Mouse (Mus musculus): ENCODE results near the gene Cycs. TPM values are rescaled to one million over a fixed set of nuclear protein-coding genes. Genes with fewer than 3 reads are reported as not detected.

Cycs gene
- polyA plus RNA-seq, 1 experiment from 2014 or later, result 149 TPM

DNA sequence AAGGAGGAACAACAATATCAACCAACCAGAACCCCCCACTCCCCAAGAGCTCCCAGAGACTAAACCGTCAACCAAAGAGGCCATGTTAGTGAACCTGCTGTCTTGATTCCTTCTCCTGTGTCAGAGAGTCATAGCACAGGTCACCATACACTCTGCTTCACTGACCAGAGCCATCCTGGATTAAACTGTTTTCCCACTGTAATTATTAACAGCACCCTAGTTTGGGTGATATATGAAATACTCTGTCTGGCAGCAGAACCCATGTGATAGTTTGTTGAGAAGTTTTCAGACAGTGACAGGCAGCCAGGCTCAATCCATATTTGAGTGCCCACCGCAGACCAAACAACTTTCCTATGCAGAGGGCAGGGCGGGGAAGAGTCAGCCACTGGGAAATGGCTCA lies 31.0 kb downstream of the Cycs start:
- Histone ChIP-seq H3K4me1 (peaks cover 11% of the 10 kb centered on the region; the same call in 1 of the 2 replicates), H3K4me3 (no peak overlapping the region), H3K36me3 (no peaks in the 10 kb centered on the region), H3K27me3 (ENCODE audit: insufficient read depth, poor library complexity, severe bottlenecking) (no peaks in the 10 kb centered on the region), H3K9me3 (no peaks in the 10 kb centered on the region), H3K27ac (no peak overlapping the region)
- WGBS, result 84% methylated on average over 3 of the region's 3 CpGs
- no peak for DNase-seq (ENCODE audit: low spot score)

DNA sequence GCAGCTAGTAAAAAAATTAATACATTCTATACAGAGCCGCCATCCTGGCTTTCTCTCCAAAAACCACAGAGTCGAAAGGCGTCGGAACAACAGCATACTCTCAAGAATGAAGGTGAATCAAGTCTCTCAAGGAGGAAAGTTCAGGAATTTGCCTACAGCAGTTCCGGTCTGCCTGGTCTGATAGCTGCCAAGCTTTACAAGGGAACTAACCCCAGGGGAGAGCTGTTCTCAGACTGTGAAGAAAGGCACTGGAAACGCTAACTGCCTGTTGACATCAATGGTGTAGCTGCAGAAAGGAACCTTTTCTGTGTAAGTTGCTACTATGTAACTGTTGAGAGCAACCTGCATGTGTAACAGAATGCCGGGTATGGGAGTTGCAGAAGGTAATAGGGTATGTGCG lies 34.4 kb downstream of the Cycs start:
- no peak for DNase-seq (ENCODE audit: low spot score)
- Histone ChIP-seq H3K27ac (no peak overlapping the region), H3K36me3 (no peaks in the 10 kb centered on the region), H3K27me3 (ENCODE audit: insufficient read depth, poor library complexity, severe bottlenecking) (no peaks in the 10 kb centered on the region), H3K4me1 (peaks cover 14% of the 10 kb centered on the region; the same call in 1 of the 2 replicates), H3K4me3 (no peak overlapping the region), H3K9me3 (no peaks in the 10 kb centered on the region)
- WGBS, result 74% methylated on average over 8 of the region's 8 CpGs

DNA sequence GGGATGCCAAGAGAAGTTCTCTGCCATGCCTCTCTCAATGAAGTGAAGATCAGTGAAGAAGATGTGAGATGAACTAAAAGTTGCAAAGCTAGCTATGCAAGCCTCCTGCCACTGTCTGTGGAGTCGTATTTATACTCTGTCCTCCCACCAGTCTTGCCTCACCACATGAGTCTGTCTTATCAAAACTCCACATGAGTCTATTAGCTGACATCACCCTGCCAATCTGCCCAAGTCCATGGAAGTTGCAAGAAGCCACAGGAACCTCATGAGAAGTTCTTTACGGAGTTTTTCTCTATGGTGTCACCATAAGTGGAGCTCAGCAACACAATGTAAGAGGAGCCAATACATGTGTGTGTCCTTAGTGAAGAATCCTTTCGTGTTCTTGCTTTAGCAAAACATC lies 35.3 kb downstream of the Cycs start:
- Histone ChIP-seq H3K27me3 (ENCODE audit: insufficient read depth, poor library complexity, severe bottlenecking) (peaks cover 3% of the 10 kb centered on the region; the same call in 1 of the 2 replicates), H3K27ac (no peak overlapping the region), H3K4me1 (peaks cover 9% of the 10 kb centered on the region; the same call in 1 of the 2 replicates), H3K36me3 (no peaks in the 10 kb centered on the region), H3K4me3 (no peak overlapping the region), H3K9me3 (no peaks in the 10 kb centered on the region)
- no peak for DNase-seq (ENCODE audit: low spot score)
- WGBS, result 74% methylated on average over 3 of the region's 3 CpGs

DNA sequence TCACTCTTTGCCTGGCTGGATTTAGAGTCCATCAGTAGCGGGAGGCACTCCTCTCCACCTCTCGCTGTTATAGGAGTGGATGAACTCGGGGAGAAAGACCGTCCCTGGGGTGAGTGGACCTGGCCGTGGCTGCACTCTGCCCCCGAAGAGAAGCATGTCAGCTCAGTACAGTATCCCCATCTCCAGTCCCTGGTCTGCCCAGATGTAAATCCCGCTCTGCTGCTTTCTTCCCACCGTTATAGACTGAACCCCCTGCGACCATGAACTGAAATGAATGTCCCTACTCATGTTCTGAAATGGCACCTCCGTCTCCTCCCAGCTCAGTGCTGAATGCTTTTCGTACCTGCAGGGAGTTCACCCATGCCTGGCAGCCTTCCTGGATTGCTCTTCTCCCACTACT lies 37.1 kb downstream of the Cycs start:
- peak; percentile 55 for DNase-seq (ENCODE audit: low spot score)
- Histone ChIP-seq H3K4me3 (no peak overlapping the region), H3K4me1 (peaks cover 9% of the 10 kb centered on the region; the same call in 1 of the 2 replicates), H3K27ac (peak overlapping the region; percentile 36; the same call in 1 of the 2 replicates), H3K36me3 (no peaks in the 10 kb centered on the region), H3K9me3 (no peaks in the 10 kb centered on the region), H3K27me3 (ENCODE audit: insufficient read depth, poor library complexity, severe bottlenecking) (peaks cover 3% of the 10 kb centered on the region; the same call in 1 of the 2 replicates)
- WGBS, result 84% methylated on average over 11 of the region's 11 CpGs

DNA sequence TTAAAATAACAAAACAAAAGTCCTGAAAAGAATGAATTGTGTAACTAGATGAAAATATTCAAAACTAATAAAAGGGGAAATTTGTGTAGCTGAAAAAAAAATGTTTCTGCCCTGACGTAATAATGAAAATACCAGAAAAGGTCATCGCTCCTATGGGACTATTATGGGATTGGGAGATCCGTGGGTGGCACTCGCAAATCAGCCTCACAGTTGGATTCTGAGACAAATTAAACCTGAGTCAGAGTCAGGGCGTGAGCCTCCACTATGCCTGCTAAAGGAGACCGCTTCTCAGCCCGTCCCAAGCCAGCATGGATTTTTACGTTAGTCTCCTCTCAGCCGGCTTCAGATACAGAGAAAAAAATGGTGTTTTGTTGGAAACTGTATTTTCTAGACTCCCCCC lies 38.9 kb downstream of the Cycs start:
- Histone ChIP-seq H3K9me3 (no peaks in the 10 kb centered on the region), H3K36me3 (no peaks in the 10 kb centered on the region), H3K27ac (no peak overlapping the region), H3K4me1 (peaks cover 9% of the 10 kb centered on the region; the same call in 1 of the 2 replicates), H3K27me3 (ENCODE audit: insufficient read depth, poor library complexity, severe bottlenecking) (peaks cover 3% of the 10 kb centered on the region; the same call in 1 of the 2 replicates), H3K4me3 (no peak overlapping the region)
- 75% methylated on average over 9 of the region's 9 CpGs for WGBS
- DNase-seq (ENCODE audit: low spot score), result peak; percentile 35

DNA sequence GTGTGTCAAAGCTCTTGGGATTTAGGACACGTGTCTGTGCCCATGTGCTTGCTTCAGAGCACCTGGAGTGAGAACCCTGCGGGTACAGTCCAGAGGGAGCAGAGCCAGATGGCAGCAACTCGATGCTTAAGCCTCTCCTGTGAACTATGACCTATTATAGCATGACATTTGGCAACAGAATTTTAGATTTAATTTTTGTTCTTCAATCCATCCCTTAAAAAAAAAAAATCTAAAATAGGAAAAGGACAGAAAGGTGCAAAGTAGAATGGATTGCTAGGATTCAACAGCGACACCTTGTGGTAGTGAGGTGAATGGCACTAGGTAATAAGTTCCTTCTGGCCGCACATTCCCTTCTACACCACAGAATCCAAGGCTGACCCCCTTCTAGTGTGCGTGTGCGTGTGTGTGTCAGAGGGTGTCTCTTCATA lies 39.7 kb downstream of the Cycs start:
- Histone ChIP-seq H3K9me3 (no peaks in the 10 kb centered on the region), H3K36me3 (no peaks in the 10 kb centered on the region), H3K27me3 (ENCODE audit: insufficient read depth, poor library complexity, severe bottlenecking) (peaks cover 3% of the 10 kb centered on the region; the same call in 1 of the 2 replicates), H3K27ac (no peak overlapping the region), H3K4me1 (peaks cover 6% of the 10 kb centered on the region; the same call in 1 of the 2 replicates), H3K4me3 (no peak overlapping the region)
- DNase-seq (ENCODE audit: low spot score), result no peak
- 28% methylated on average over 7 of the region's 7 CpGs for WGBS

DNA sequence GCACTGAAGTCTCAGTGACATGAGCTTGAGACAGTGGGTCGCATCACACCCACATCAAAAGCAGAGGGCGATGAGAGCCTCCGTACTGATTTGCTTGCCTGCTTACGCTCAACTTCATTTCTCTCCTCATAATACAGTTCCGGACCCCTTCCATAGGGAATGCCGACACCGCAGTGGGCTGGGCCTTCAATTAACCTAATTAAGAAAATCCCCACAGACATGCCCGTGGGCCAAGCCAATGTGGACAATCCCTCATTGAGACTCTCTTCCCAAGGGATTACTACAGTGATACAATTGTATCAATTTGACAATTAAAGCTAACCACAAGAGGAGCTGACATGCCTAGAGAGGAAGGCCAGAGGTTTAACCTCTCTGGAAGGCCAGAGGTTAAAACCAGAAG lies 40.5 kb downstream of the Cycs start:
- WGBS, result 84% methylated on average over 8 of the region's 8 CpGs
- peaks cover 3% of the 10 kb centered on the region; the same call in 1 of the 2 replicates for H3K27me3 ChIP-seq (ENCODE audit: insufficient read depth, poor library complexity, severe bottlenecking)

DNA sequence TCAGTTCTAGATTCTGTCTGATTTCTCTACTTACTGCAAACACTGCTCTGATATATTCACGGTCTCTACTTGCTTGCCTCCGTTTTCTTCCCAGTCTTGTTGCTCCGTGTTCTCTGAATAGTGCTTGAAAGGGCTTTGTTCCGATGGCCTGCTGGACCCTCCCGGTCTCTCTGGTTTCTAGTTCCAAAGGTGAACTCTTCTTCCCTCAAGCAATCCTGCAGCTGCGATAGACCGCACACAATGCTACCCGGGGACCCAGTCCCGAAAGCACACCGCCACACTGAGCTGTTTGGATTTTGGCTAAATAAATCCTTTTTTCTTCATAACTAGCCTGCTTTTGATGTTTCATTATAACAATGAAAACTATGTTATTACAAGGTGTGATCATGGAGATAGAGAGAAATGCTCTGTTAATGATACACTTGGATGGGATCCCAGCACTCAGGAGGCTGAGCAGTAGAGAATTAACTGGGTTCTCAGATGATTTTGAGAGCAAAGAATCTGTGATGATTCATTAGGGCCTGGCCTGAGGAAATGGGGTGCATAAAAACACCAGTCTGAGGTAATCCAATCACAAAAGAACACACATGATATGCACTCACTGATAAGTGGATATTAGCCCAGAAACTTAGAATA lies 42.0 kb downstream of the Cycs start:
- Histone ChIP-seq H3K27me3 (ENCODE audit: insufficient read depth, poor library complexity, severe bottlenecking) (peaks cover 3% of the 10 kb centered on the region; the same call in 1 of the 2 replicates), H3K4me1 (0 out of 2 replicates have a peak, but pooled peaks cover 3% of the 10 kb centered on the region), H3K36me3 (no peaks in the 10 kb centered on the region), H3K27ac (no peak overlapping the region), H3K4me3 (no peak overlapping the region), H3K9me3 (no peaks in the 10 kb centered on the region)
- peak; percentile 20 for DNase-seq (ENCODE audit: low spot score)
- 92% methylated on average over 10 of the region's 10 CpGs for WGBS

More for the DNA sequence above, 40.5 kb downstream of the Cycs start:
- Histone ChIP-seq H3K27ac (no peak overlapping the region), H3K36me3 (no peaks in the 10 kb centered on the region), H3K4me1 (peaks cover 6% of the 10 kb centered on the region; the same call in 1 of the 2 replicates), H3K4me3 (no peak overlapping the region), H3K9me3 (no peaks in the 10 kb centered on the region)
- DNase-seq (ENCODE audit: low spot score), result peak; percentile 73

DNA sequence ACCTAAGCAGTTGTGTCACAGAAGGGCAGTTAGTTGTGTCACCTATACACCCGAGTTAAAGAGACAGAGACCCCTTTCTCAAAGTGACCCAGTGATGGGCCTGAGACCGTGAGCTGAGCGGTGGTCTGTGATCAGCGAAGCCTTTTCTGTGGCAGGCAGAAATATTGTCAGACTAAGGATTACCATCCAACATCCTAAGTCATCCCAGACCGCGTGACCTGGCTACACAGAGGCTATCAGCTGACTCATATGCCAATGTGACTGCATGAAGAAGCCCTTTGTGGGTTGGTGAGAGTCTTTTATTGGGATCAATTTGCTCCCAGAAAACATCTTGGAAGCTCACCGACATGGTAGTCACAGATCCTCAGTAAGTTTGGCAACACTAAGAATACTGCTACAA lies 43.6 kb downstream of the Cycs start:
- 88% methylated on average over 7 of the region's 7 CpGs for WGBS
- DNase-seq (ENCODE audit: low spot score), result no peak

DNA sequence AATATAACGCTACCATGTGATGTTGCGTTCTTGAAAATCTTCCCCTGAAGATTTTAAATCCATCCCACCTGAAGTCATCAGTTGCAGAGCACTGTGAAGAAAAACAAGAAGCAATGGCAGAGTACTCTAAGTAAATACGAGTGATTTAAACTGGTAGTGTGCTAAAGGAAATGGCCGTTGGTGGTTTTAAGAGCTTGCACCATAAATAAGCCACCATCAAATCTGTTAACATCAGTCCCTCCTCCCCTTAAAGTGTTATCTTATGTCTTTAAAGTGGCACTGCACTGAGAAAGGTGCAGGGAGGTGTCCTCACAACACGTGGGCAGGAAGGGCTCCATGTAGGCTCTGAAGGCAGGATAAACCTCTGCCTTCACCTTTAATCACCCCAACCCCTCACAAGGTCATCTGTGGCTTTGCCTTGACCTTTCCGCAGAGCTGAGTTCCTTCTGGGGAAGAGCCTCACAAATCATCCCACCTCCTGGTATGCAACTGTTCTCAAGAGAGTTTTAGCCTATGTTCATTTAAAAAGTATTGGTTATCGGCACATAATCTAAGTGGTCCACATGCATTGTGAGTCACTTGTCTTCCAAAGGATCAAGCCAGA lies 44.7 kb downstream of the Cycs start:
- no peaks in the 10 kb centered on the region for H3K4me1 ChIP-seq
- peak; percentile 42 for DNase-seq (ENCODE audit: low spot score)
- WGBS, result 75% methylated on average over 7 of the region's 7 CpGs
- no peaks in the 10 kb centered on the region for H3K9me3 ChIP-seq
- no peaks in the 10 kb centered on the region for H3K36me3 ChIP-seq
- peaks cover 3% of the 10 kb centered on the region; the same call in 1 of the 2 replicates for H3K27me3 ChIP-seq (ENCODE audit: insufficient read depth, poor library complexity, severe bottlenecking)
- no peak overlapping the region for H3K27ac ChIP-seq
- H3K4me3 ChIP-seq, result no peak overlapping the region

More for the DNA sequence above, 43.6 kb downstream of the Cycs start:
- H3K27me3 ChIP-seq (ENCODE audit: insufficient read depth, poor library complexity, severe bottlenecking), result peaks cover 3% of the 10 kb centered on the region; the same call in 1 of the 2 replicates
- no peaks in the 10 kb centered on the region for H3K4me1 ChIP-seq
- no peak overlapping the region for H3K4me3 ChIP-seq
- H3K27ac ChIP-seq, result no peak overlapping the region
- no peaks in the 10 kb centered on the region for H3K36me3 ChIP-seq
- no peaks in the 10 kb centered on the region for H3K9me3 ChIP-seq

DNA sequence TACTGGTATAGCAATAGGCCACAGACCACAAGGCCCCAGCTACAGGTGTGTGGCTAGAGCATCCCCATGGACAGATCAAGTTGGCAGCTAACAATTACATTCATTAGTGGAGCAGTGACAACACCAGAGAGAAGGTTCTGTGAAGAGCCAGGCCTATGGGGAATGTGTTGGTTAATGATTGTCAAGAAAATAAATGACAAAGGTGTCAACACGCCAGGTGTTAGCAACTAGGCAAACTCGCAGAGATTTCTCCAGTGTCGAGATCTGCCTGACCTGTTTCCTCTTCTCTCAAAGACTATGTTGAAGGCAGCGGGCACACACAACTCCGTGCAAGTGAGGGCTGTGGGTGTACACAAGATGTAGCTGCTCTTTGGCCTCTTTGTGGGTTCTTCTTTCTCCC lies 46.2 kb downstream of the Cycs start:
- no peak for DNase-seq (ENCODE audit: low spot score)
- no peaks in the 10 kb centered on the region for H3K27me3 ChIP-seq (ENCODE audit: insufficient read depth, poor library complexity, severe bottlenecking)
- no peaks in the 10 kb centered on the region for H3K4me1 ChIP-seq
- H3K27ac ChIP-seq, result no peak overlapping the region
- 77% methylated on average over 5 of the region's 5 CpGs for WGBS
- H3K9me3 ChIP-seq, result no peaks in the 10 kb centered on the region
- H3K4me3 ChIP-seq, result no peak overlapping the region
- H3K36me3 ChIP-seq, result no peaks in the 10 kb centered on the region

DNA sequence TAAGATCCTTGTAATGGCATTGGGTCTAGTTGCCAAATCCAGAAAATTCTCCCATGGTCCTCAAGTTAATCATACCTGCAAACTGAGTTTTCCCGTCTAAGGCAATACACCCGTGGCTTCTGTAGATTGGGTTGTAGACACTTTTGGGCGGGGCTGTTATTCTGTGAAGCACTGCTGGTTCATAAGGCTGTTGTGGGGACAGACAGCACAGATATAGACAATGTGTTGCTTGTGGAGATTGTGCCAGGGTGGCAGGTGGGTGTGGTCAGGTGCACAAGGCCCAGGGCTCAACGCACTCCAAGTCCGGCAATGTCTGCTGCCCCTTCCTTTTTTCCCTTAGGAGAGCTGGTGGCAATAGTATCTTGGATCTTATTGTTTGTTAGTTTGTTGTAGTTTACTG lies 48.0 kb downstream of the Cycs start:
- H3K4me3 ChIP-seq, result no peak overlapping the region
- no peaks in the 10 kb centered on the region for H3K9me3 ChIP-seq
- DNase-seq (ENCODE audit: low spot score), result no peak
- 91% methylated on average over 5 of the region's 5 CpGs for WGBS
- no peak overlapping the region for H3K27ac ChIP-seq
- no peaks in the 10 kb centered on the region for H3K4me1 ChIP-seq
- no peaks in the 10 kb centered on the region for H3K36me3 ChIP-seq
- H3K27me3 ChIP-seq (ENCODE audit: insufficient read depth, poor library complexity, severe bottlenecking), result no peaks in the 10 kb centered on the region
